Mouse (Mus musculus): ENCODE measurements around the gene Ldlrap1. TPM values are rescaled to one million over a fixed set of nuclear protein-coding genes. Genes with fewer than 3 reads are reported as not detected.
A peak's percentile ranks its signal among the peaks of the same experiment; 100 is the strongest.

Gene Ldlrap1
- polyA plus RNA-seq (2014; fragmentation: Nextera tagmentation; extraction: Ambion mirVana), result 14.5 and 16.8 TPM in 2 replicates

GRCm38 (mm10) chr4:134767426-134768225, at the start of gene Ldlrap1:
Gene Ldlrap1 (minus strand): TSS chr4:134768024.
- ATAC-seq (ENCODE audit: insufficient number of reproducible peaks, low FRiP score, low TSS enrichment, low read depth) (peak; percentile 67), DNase-seq (ENCODE audit: low spot score) (peak; percentile 84)
- Histone ChIP-seq H3K9me3 (ENCODE audit: control insufficient read depth, low read length) (no peaks in the 10 kb centered on the region), H3K4me2 (ENCODE audit: low read depth, severe bottlenecking) (peak within 1 kb of the TSS; percentile 97), H3K9ac (ENCODE audit: low read length) (peak within 1 kb of the TSS; percentile 64), H3K4me1 (ENCODE audit: control insufficient read depth, insufficient read depth, low read length) (peaks cover 9% of the 10 kb centered on the region; the same call in 1 of the 2 replicates), H3K4me3 (ENCODE audit: low read depth, low read length) (peak within 1 kb of the TSS; percentile 77), H3K36me3 (ENCODE audit: control insufficient read depth, insufficient read depth, low read length) (no peaks in the 10 kb centered on the region), H3K27ac (replicated peaks; ENCODE audit: low read depth, low read length) (0 out of 2 replicates have a peak within 1 kb of the TSS, but pooled peaks have one; percentile 12), H3K27me3 (ENCODE audit: control insufficient read depth, insufficient read depth, low read length) (no peaks in the 10 kb centered on the region)
- 0% methylated on average over 80 of the region's 80 CpGs for WGBS

GRCm38 (mm10) chr4:134814229-134814571, 46.4 kb upstream of the Ldlrap1 start:
- peaks cover 19% of the 10 kb centered on the region for H3K36me3 ChIP-seq (ENCODE audit: control insufficient read depth, insufficient read depth, low read length)
- WGBS, result 94% methylated on average over 4 of the region's 4 CpGs
- H3K4me1 ChIP-seq (ENCODE audit: control insufficient read depth, insufficient read depth, low read length), result no peaks in the 10 kb centered on the region
- DNase-seq (ENCODE audit: low spot score) (no peak), ATAC-seq (ENCODE audit: insufficient number of reproducible peaks, low FRiP score, low TSS enrichment, low read depth) (no peak)
- no peaks in the 10 kb centered on the region for H3K9me3 ChIP-seq (ENCODE audit: control insufficient read depth, low read length)
- H3K27me3 ChIP-seq (ENCODE audit: control insufficient read depth, insufficient read depth, low read length), result no peaks in the 10 kb centered on the region
- no peak overlapping the region for H3K9ac ChIP-seq (ENCODE audit: low read length)
- no peak overlapping the region for H3K27ac ChIP-seq (replicated peaks; ENCODE audit: low read depth, low read length)
- H3K4me2 ChIP-seq (ENCODE audit: low read depth, severe bottlenecking), result no peak overlapping the region
- H3K4me3 ChIP-seq (ENCODE audit: low read depth, low read length), result no peak overlapping the region

GRCm38 (mm10) chr4:134813406-134814228, 45.8 kb upstream of the Ldlrap1 start:
- WGBS, result 89% methylated on average over 17 of the region's 17 CpGs
- peaks cover 19% of the 10 kb centered on the region for H3K36me3 ChIP-seq (ENCODE audit: control insufficient read depth, insufficient read depth, low read length)

GRCm38 (mm10) chr4:134804765-134805164, 36.9 kb upstream of the Ldlrap1 start:
- peaks cover 33% of the 10 kb centered on the region for H3K36me3 ChIP-seq (ENCODE audit: control insufficient read depth, insufficient read depth, low read length)
- H3K9me3 ChIP-seq (ENCODE audit: control insufficient read depth, low read length), result no peaks in the 10 kb centered on the region
- H3K27ac ChIP-seq (replicated peaks; ENCODE audit: low read depth, low read length), result no peak overlapping the region
- no peak overlapping the region for H3K4me3 ChIP-seq (ENCODE audit: low read depth, low read length)
- 92% methylated on average over 5 of the region's 5 CpGs for WGBS
- ATAC-seq (ENCODE audit: insufficient number of reproducible peaks, low FRiP score, low TSS enrichment, low read depth), result no peak
- no peaks in the 10 kb centered on the region for H3K4me1 ChIP-seq (ENCODE audit: control insufficient read depth, insufficient read depth, low read length)
- H3K9ac ChIP-seq (ENCODE audit: low read length), result no peak overlapping the region
- DNase-seq (ENCODE audit: low spot score), result no peak
- H3K27me3 ChIP-seq (ENCODE audit: control insufficient read depth, insufficient read depth, low read length), result no peaks in the 10 kb centered on the region
- no peak overlapping the region for H3K4me2 ChIP-seq (ENCODE audit: low read depth, severe bottlenecking)

More at GRCm38 (mm10) chr4:134813406-134814228, 45.8 kb upstream of the Ldlrap1 start:
- Histone ChIP-seq H3K4me3 (ENCODE audit: low read depth, low read length) (no peak overlapping the region), H3K9ac (ENCODE audit: low read length) (no peak overlapping the region), H3K4me1 (ENCODE audit: control insufficient read depth, insufficient read depth, low read length) (no peaks in the 10 kb centered on the region), H3K27me3 (ENCODE audit: control insufficient read depth, insufficient read depth, low read length) (no peaks in the 10 kb centered on the region), H3K4me2 (ENCODE audit: low read depth, severe bottlenecking) (no peak overlapping the region), H3K9me3 (ENCODE audit: control insufficient read depth, low read length) (no peaks in the 10 kb centered on the region), H3K27ac (replicated peaks; ENCODE audit: low read depth, low read length) (no peak overlapping the region)
- ATAC-seq (ENCODE audit: insufficient number of reproducible peaks, low FRiP score, low TSS enrichment, low read depth) (no peak), DNase-seq (ENCODE audit: low spot score) (no peak)

- Histone ChIP-seq H3K9me3 (ENCODE audit: control insufficient read depth, low read length) (no peaks in the 10 kb centered on the region), H3K4me2 (ENCODE audit: low read depth, severe bottlenecking) (no peak overlapping the region), H3K4me3 (ENCODE audit: low read depth, low read length) (no peak overlapping the region), H3K36me3 (ENCODE audit: control insufficient read depth, insufficient read depth, low read length) (peaks cover 30% of the 10 kb centered on the region), H3K27ac (replicated peaks; ENCODE audit: low read depth, low read length) (no peak overlapping the region), H3K4me1 (ENCODE audit: control insufficient read depth, insufficient read depth, low read length) (no peaks in the 10 kb centered on the region), H3K27me3 (ENCODE audit: control insufficient read depth, insufficient read depth, low read length) (no peaks in the 10 kb centered on the region), H3K9ac (ENCODE audit: low read length) (no peak overlapping the region)
- 93% methylated on average over 3 of the region's 3 CpGs for WGBS
- DNase-seq (ENCODE audit: low spot score) (no peak), ATAC-seq (ENCODE audit: insufficient number of reproducible peaks, low FRiP score, low TSS enrichment, low read depth) (no peak)
These were observed 34.9 kb upstream of the Ldlrap1 start for GRCm38 (mm10) chr4:134802765-134803164.

- ATAC-seq (ENCODE audit: insufficient number of reproducible peaks, low FRiP score, low TSS enrichment, low read depth) (no peak), DNase-seq (ENCODE audit: low spot score) (no peak)
- Histone ChIP-seq H3K36me3 (ENCODE audit: control insufficient read depth, insufficient read depth, low read length) (peaks cover 30% of the 10 kb centered on the region), H3K4me3 (ENCODE audit: low read depth, low read length) (no peak overlapping the region), H3K4me2 (ENCODE audit: low read depth, severe bottlenecking) (0 out of 2 replicates have a peak overlapping the region, but pooled peaks have one; percentile 0), H3K27ac (replicated peaks; ENCODE audit: low read depth, low read length) (no peak overlapping the region), H3K4me1 (ENCODE audit: control insufficient read depth, insufficient read depth, low read length) (no peaks in the 10 kb centered on the region), H3K9ac (ENCODE audit: low read length) (0 out of 2 replicates have a peak overlapping the region, but pooled peaks have one; percentile 17), H3K9me3 (ENCODE audit: control insufficient read depth, low read length) (no peaks in the 10 kb centered on the region), H3K27me3 (ENCODE audit: control insufficient read depth, insufficient read depth, low read length) (no peaks in the 10 kb centered on the region)
- WGBS, result 91% methylated on average over 10 of the region's 10 CpGs
These were observed 34.3 kb upstream of the Ldlrap1 start for GRCm38 (mm10) chr4:134802155-134802554.

GRCm38 (mm10) chr4:134800693-134801092, 32.9 kb upstream of the Ldlrap1 start:
- Histone ChIP-seq H3K27ac (replicated peaks; ENCODE audit: low read depth, low read length) (no peak overlapping the region), H3K4me2 (ENCODE audit: low read depth, severe bottlenecking) (no peak overlapping the region), H3K9ac (ENCODE audit: low read length) (no peak overlapping the region), H3K36me3 (ENCODE audit: control insufficient read depth, insufficient read depth, low read length) (peaks cover 23% of the 10 kb centered on the region), H3K4me1 (ENCODE audit: control insufficient read depth, insufficient read depth, low read length) (no peaks in the 10 kb centered on the region), H3K4me3 (ENCODE audit: low read depth, low read length) (no peak overlapping the region), H3K27me3 (ENCODE audit: control insufficient read depth, insufficient read depth, low read length) (no peaks in the 10 kb centered on the region), H3K9me3 (ENCODE audit: control insufficient read depth, low read length) (no peaks in the 10 kb centered on the region)
- ATAC-seq (ENCODE audit: insufficient number of reproducible peaks, low FRiP score, low TSS enrichment, low read depth), result no peak
- DNase-seq (ENCODE audit: low spot score), result no peak
- 76% methylated on average over 10 of the region's 10 CpGs for WGBS

GRCm38 (mm10) chr4:134800098-134800497, 32.3 kb upstream of the Ldlrap1 start:
- ATAC-seq (ENCODE audit: insufficient number of reproducible peaks, low FRiP score, low TSS enrichment, low read depth) (no peak), DNase-seq (ENCODE audit: low spot score) (no peak)
- WGBS, result 76% methylated on average over 8 of the region's 8 CpGs
- Histone ChIP-seq H3K4me3 (ENCODE audit: low read depth, low read length) (no peak overlapping the region), H3K4me1 (ENCODE audit: control insufficient read depth, insufficient read depth, low read length) (no peaks in the 10 kb centered on the region), H3K36me3 (ENCODE audit: control insufficient read depth, insufficient read depth, low read length) (peaks cover 18% of the 10 kb centered on the region), H3K27ac (replicated peaks; ENCODE audit: low read depth, low read length) (no peak overlapping the region), H3K4me2 (ENCODE audit: low read depth, severe bottlenecking) (no peak overlapping the region), H3K27me3 (ENCODE audit: control insufficient read depth, insufficient read depth, low read length) (no peaks in the 10 kb centered on the region), H3K9ac (ENCODE audit: low read length) (no peak overlapping the region), H3K9me3 (ENCODE audit: control insufficient read depth, low read length) (no peaks in the 10 kb centered on the region)

Measured in limb, embryonic 11.5 days (tissue).